Mouse (Mus musculus): ENCODE results near the gene Akr1a1. TPM values are rescaled to one million over a fixed set of nuclear protein-coding genes. Genes with fewer than 3 reads are reported as not detected.
"Not testable (repeated sequence)": the region's sequence is repeated elsewhere in the genome, so short reads cannot be mapped to it uniquely, and the experiment has no call there.

Gene Akr1a1
- total RNA-seq, 2 experiments from 2014 or later = 756 to 759 TPM

- not testable (repeated sequence) for DNase-seq (ENCODE audit: low spot score in 2 of 2)
These were observed 8.4 kb upstream of the Akr1a1 start for GRCm38 (mm10) chr4:116659916-116660315.

GRCm38 (mm10) chr4:116659474-116659873, 8.0 kb upstream of the Akr1a1 start:
- DNase-seq (ENCODE audit: low spot score in 2 of 2) = no peak

- DNase-seq (ENCODE audit: low spot score in 2 of 2) = no peak
These were observed 6.5 kb upstream of the Akr1a1 start for GRCm38 (mm10) chr4:116657971-116658370.

- no peak for DNase-seq (ENCODE audit: low spot score in 2 of 2)
These were observed 4.2 kb upstream of the Akr1a1 start for GRCm38 (mm10) chr4:116655658-116656057.

GRCm38 (mm10) chr4:116655100-116655499, 3.6 kb upstream of the Akr1a1 start:
- no peak for DNase-seq (ENCODE audit: low spot score in 2 of 2)

- DNase-seq (ENCODE audit: low spot score in 2 of 2) = peak; percentile 26 to 27
These were observed 1.7 kb upstream of the Akr1a1 start for GRCm38 (mm10) chr4:116653228-116653627.

- DNase-seq (ENCODE audit: low spot score in 2 of 2) = no peak
These were observed 286 bp upstream of the Akr1a1 start for GRCm38 (mm10) chr4:116651797-116652135.

- no peak for DNase-seq (ENCODE audit: low spot score in 2 of 2)
These were observed 1.1 kb downstream of the Akr1a1 start for GRCm38 (mm10) chr4:116650365-116650764.

- no peak for DNase-seq (ENCODE audit: low spot score in 2 of 2)
These were observed 2.1 kb downstream of the Akr1a1 start for GRCm38 (mm10) chr4:116649411-116649810.

GRCm38 (mm10) chr4:116645624-116646023, 5.9 kb downstream of the Akr1a1 start:
- no peak for DNase-seq (ENCODE audit: low spot score in 2 of 2)

- no peak for DNase-seq (ENCODE audit: low spot score in 2 of 2)
These were observed 7.2 kb downstream of the Akr1a1 start for GRCm38 (mm10) chr4:116644326-116644725.

GRCm38 (mm10) chr4:116642071-116642470, 9.4 kb downstream of the Akr1a1 start:
- no peak for DNase-seq (ENCODE audit: low spot score in 2 of 2)

- DNase-seq (ENCODE audit: low spot score in 2 of 2) = no peak
These were observed 12.7 kb downstream of the Akr1a1 start for GRCm38 (mm10) chr4:116638821-116639220.

- no peak for DNase-seq (ENCODE audit: low spot score in 2 of 2)
These were observed 16.3 kb downstream of the Akr1a1 start for GRCm38 (mm10) chr4:116635197-116635596.

GRCm38 (mm10) chr4:116627722-116628662, 23.5 kb downstream of the Akr1a1 start, which contains the start of gene Nasp:
Nasp (minus strand) TSS chr4:116627941.
- DNase-seq (ENCODE audit: low spot score in 2 of 2) = peak; percentile 24 to 52

GRCm38 (mm10) chr4:116627359-116627716, 24.1 kb downstream of the Akr1a1 start:
- DNase-seq (ENCODE audit: low spot score in 2 of 2) = peak in 1 of 2 experiments; percentile 85

- DNase-seq (ENCODE audit: low spot score in 2 of 2) = peak; percentile 67 to 69
These were observed 24.7 kb downstream of the Akr1a1 start for GRCm38 (mm10) chr4:116626658-116627358.

GRCm38 (mm10) chr4:116624831-116625230, 26.6 kb downstream of the Akr1a1 start:
- no peak for DNase-seq (ENCODE audit: low spot score in 2 of 2)

GRCm38 (mm10) chr4:116615237-116615636, 36.2 kb downstream of the Akr1a1 start:
- DNase-seq (ENCODE audit: low spot score in 2 of 2) = no peak

GRCm38 (mm10) chr4:116612621-116613020, 38.9 kb downstream of the Akr1a1 start:
- DNase-seq (ENCODE audit: low spot score in 2 of 2) = no peak

GRCm38 (mm10) chr4:116596978-116597881, 54.2 kb downstream of the Akr1a1 start:
- DNase-seq (ENCODE audit: low spot score in 2 of 2) = peak; percentile 65 to 82
